Mouse (Mus musculus) c-Kit-positive CD71-positive TER-119-positive erythroid progenitor cells, embryonic 14.5 days (primary cell): ENCODE measurements around the gene Rbbp6.

Experiments
- DNase-seq: peaks from one replicate; pipeline ENCODE4 v3.0.0-alpha.2; 2013; ENCODE audit warnings: low spot score

The Rbbp6 gene

DNA sequence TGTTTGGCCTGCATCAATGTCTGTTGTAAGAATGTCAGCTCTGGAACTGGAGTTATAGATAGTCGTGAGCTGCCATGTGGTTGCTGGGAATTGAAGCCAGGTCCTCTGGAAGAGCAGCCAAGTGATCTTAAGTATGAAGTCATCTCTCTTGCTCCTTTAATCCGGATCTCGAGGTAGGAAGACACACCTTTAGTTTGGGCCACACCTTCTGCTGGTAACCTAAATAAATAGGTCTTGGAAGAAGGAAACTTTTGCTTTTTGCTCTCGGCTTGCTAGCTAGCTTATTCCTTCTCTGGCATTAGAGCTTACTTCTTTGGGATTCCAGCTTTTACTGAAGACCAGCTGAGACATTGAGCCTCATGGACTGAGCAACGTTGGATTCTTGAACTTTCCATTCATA, at the start of gene Rbbp6:
Gene Rbbp6 (plus strand): TSS at position 301 of the 400 bp plus-strand sequence.
- DNase-seq, result no peak

DNA sequence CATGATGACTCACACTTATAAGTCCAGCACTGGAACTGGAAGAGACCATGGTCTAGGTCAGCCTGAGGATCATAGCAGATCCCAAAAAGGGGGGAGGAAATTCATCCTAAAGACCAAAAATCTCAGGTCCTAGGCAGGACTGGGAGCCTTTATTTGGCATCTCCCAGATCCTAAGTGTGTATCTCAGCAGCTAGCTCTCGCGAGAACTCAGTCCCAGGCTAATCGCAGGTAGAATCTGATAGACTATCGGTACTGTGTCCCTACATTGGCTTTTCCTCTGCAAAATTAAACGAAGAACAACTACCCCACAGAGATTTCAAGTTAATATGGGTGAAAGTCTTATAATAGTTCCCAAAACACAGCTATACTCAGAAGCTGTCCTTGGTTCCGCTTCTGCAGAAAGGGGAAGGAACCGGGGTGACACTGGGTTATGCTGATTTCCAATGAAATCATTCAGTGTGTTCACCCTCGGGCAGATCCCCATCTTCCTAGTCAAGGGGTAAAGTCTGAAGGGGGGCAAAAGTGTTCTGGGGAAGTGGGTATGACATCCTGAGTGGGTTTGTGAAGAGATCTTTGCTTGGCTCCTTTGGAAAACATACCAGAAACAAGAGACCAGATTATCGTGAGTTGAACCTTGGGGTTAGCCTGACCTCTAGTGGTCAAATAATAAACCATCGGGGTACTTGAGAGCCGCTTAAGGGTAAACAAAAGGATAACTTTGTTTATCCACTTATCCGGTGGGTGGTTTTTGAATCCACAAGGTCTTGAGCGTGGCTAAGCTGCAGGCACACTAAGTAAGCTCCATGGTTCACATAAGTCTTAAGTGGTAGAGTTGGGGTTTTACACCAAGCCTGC, 45.5 kb upstream of the Rbbp6 start:
- peak; percentile 40 for DNase-seq

DNA sequence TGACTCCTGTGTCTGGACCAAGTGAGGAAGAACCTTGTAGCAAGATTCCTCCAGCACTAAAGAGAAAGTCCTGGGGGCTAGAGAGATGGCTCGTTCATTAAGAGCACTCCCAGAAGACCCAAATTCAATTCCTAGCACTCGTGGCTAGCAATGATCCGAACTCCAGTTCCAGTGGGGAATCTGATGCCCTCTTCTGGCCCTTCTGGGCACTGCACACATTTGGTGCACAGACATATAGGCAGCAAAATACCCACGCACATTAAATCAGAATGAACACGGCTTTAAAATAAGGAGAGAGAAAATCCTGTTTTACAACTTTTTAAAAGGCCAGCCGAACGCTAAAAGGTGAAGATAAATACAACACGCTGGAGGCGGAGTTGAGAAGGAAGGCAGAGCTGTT, 43.9 kb upstream of the Rbbp6 start:
- no peak for DNase-seq

DNA sequence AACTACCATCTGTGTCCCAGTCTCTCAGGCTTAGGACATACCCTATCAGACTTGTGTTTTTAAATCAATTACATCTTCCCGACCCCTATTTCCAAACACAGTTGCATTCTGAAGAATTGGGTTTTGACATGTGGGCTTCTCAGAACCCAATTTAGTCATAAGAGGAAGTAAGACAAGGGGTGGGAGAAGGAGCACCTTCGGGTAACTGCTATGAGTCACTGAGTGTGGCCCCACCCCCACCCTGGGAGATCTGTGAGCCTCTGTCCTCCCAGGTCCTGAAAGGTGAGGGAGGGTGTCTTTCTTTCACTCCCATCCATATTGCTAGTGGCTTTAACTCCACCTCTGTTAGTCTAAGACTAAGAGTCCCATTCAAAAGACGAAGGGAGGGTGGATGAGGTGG, 41.2 kb upstream of the Rbbp6 start:
- no peak for DNase-seq

DNA sequence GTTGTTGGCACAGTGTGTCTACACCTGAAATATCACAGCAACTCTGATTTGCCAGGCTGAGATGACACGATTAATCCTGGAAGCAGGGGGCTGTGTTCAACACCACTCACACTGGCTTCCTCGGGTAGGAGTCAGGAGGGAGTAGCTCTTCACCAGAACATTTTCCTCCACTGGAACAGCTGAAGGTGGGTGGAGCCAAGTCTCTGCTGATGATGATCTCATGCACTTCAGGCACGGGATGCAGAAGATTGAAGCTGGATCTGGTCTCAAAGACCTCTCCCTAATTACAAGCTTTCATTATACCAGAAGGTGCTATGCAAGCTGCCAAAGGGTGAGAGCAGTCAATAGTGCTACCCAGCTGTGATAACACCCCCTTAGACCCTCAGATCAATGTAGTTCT, 35.0 kb upstream of the Rbbp6 start:
- DNase-seq, result no peak

DNA sequence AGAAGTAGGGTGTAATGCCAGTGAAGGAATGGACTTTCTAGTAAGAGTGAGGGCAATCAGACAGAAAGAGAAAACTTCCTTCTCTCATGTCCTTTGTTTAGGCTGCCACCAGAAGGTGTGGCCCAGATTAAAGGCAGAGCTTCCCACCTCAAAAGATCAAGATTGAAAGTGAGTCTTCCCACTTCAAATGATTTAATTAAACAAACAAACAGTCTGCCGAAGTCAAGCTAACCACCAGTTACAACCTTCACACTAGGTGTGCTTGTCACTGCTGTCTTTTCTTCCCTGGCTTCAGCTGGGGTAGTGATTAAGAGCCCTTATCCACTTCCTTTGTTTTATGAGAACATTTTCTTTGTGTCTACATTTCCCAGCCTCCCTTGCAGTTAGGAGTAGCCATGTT, 33.3 kb upstream of the Rbbp6 start:
- no peak for DNase-seq

DNA sequence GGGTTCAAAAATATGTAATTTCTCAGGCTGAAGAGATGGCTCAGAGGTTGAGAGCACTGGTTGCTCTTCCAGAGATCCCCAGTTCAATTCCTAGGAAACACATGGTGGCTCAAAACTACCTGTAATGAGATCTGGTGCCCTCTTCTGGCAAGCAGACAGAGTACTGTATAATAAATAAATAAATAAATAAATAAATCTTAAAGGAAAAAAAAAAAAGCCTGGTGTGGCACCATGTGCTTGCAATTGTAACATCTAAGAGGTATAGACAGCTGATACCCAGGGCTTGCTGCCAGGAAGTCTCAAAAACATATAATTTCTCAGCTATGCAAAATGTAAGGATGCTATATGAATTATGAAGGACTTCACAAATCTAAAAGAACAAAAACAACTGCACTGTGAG, 28.9 kb upstream of the Rbbp6 start:
- DNase-seq, result no peak

DNA sequence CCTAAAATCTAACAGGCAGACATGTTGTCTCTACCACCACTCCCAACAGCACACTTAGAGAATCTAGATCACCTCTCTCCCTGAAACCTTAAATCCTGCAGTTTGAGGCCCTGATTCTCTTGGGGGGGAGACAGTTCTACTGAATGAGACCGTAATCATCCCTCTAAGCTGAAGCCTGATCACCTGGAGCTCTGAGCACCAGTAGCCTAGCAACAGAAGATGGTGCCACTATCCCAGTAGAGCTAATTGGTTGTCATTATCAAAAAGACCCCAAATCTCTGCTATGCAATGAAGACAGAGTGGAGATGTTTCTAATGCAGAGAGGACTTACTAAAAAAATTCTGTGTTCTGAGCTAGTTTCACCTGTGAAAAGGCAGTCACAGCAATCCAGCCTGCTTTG, 27.3 kb upstream of the Rbbp6 start:
- DNase-seq, result no peak

DNA sequence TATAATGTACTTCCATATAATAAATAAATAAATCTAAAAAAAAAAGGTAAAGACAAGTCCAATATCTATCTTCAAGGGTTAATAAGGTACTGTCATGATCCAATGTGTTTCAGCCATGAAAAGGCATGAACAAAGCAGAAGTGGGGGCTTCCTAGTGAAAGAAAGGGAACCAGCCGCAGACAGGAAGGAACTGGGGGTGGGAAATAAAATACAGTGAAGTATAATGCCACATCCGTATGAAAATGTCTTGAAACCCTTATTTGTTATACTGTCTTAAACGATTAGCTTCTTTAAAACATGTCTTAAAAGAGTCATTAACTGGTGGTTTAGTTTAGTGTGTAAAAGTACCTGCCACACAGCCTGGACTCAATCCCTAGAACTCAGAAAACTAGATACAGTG, 26.3 kb upstream of the Rbbp6 start:
- DNase-seq, result no peak

DNA sequence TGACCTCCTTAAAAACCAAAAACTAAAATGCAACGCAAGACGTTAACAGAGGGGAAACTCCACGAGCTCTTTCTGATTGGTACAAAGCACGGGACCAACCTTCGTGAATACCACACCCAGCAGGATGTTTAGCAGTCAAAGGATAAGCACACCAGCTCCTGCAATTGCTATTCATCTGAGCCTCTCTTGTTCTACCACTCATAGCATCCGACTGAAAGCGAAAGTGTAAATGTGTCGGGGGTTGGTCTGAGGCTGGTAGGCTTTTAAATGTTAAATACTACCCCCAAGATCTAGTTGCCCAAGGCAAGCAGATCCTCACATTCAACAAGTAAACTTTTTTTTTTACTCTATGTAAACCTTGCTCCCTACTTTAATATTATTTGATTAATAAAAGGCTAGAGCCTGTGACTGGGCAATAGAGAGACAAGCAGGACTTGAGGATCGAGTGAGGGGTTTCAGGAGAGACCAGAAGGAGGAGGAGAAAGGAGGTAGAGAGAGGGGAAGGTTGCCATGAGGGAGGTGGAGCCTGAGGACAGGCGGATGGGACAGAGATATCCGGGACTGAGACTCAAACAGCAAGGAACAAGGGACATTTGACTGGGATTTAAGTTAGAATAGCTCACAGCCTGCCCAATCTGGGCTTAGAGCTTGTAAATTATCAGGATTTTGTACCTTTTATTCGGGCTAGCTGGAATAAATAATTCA, 25.0 kb upstream of the Rbbp6 start:
- no peak for DNase-seq

DNA sequence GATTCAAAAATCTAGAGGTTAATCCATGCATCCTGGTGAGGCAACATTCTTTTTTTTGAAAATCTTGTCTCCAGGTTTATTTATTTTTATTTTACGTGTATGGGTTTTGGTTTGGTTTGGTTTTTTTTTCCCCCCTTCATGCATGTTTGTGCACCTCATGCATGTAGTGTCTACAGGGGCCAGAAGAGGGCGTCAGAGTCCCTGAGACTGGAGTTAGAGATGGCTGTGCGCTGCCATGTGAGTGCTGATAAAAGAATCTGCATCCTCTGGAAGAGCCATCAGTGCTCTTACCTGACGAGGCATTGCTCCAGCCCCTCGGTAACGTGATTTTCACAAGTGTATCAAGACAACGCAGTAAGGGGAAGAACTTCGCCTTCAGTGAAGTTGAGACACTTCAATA, 23.4 kb upstream of the Rbbp6 start:
- no peak for DNase-seq

DNA sequence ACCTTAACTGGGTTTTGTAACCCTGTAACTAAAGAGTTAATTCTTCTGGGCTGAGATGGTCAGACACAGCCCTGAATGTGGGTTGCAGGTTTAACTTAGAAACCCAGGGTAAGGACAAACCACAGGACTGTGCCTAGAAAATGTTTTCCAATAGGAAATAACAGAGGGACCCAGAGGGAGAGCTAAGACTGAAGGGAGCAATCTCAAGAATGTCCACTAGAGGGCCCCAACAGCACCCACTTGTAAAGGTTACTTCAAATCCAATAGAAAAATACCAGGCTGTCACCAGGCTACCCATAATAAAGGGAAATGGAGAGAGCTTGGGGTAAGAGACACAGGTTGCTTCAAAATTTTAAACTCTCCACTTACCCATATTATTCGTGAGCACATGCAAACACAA, 20.3 kb upstream of the Rbbp6 start:
- peak; percentile 60 for DNase-seq

DNA sequence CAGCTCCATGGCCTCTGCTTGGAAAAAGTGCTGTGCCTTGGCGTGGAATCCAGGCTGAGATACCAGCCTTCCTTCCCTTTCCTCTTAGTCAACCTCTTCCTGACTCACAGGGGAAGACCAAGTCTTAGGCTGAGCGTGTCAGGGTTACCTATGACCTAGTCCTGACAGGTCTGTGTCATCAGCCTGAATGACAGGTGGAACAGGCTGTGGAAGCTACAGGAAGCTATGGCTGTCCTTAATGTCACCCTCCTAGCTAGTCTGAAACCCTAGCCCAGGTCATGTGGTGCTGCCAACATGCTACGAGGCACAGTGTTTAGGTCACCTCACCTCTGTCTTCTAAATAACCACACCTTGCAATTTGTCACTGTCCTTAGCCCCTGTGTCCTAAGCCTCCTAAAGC, 16.2 kb upstream of the Rbbp6 start:
- DNase-seq, result no peak

DNA sequence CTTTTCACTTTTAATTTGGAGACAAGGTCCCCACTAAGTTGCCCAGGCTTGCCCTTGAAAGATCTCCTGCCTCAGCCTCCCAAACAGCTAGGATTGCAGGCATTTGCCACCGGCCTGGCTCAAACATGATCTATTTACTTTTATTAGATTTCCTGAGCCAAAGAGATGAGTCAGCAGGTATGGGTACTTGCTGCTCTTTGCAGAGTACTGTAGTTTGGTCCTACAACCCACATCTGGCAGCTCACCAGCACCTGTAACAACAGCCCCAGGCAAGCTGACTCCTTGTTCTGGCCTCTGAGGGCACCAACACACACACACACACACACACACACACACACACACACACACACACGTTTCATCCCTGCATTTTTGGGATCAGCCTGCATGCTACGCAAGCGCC, 14.0 kb upstream of the Rbbp6 start:
- no peak for DNase-seq

DNA sequence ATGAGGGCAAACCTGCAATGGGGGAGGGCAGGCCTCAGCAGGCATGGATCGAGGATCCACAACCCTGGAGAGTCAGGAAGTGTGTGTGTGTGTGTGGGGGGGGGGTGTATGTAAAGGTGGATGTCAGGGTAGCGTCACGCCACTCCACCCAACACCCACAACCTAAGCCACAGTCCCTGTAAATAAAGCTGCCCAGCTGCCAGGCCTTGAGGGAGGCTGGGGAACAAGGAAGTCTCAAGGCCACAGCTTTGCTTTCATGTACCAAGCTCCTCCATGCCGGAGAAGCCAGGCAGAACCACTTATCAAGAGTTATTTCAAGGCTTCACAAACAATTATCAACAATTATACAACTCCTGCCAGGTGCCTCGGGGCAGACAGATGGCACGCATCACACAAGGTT, 13.4 kb upstream of the Rbbp6 start:
- no peak for DNase-seq

DNA sequence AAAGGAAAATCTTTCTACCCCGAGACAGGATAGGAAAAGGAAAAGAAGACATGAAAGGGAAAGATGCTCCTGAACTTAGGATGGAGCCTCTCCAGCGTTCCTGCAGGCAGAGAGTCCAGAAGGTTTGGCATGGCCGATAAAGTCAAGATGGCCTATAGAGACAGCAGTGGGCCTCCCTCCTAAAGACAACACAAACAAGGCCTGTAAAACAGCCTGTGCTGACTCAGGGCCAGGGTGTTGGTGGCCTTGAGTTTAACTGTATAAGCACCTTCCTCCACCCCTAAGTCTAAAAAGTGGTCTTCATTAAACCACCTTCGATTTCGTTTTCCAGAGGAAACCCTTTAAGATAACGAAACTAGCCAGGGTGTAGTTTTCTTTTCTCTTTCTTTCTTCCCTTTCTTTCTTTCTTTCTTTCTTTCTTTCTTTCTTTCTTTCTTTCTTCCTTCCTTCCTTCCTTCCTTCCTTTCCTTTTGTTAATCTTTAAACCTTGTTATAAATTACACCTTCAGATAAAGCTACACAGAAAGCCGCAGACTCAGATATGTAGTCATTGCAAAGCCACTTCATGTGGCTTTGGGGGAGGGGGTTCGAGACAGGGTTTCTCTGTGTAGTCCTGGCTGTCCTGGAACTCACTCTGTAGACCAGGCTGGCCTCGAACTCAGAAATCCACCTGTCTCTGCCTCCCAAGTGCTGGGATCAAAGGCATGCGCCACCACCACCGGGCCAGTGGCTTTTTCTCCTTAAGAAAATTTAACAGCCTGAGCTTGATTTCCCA, 10.8 kb upstream of the Rbbp6 start:
- DNase-seq, result no peak

DNA sequence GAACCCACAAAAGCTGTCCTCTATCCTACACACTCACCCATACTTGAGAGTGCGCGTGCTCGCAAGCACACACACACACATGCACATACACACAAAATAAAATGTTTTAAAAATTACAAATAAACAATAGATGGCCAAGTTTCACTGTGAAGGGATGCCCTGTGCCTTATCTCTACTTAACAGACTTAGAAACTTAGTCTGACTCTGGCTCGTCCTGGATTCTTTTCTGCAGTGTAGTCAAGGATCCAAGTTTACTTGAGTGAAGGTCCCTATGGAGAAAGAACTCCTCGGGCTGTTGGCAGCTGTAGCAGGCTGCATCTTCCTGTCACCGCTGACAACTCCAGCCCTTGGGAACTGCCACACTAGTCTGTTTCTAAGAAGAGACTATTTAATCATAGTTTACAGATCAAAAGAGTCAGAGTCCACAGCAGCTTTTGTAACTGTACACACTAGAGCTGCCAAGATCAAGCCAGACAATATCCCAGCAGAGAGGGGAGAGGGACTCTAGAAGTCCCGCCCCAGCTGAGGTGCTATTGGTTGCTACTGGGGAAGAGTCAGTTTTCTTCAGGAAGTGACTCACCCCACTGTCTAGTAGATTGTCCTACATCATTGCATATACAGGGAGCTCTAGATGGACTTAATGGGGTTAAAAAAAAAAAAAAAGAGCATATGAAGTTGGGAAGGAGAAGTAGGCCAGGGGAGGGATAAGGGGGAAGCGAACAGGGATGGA, 10.1 kb upstream of the Rbbp6 start:
- DNase-seq, result no peak

DNA sequence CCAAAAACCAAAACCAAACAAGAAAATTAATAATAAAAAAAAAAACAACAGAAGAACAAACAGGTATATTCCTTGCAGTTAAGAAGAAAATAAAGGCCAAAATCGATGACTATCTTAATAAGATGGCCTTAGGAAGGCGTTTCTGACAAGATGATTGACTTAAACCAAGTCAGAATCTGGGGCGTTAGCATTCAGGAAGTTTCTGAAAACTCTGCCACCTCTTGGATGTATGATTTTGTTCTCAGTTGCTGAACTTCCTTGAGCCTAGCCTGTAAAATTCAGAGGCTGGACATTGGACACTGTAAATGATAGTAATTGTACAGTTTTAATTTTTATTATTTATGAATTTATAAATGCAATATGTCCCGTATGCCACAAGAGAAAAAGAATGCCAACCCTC, 3.3 kb downstream of the Rbbp6 start:
- no peak for DNase-seq

DNA sequence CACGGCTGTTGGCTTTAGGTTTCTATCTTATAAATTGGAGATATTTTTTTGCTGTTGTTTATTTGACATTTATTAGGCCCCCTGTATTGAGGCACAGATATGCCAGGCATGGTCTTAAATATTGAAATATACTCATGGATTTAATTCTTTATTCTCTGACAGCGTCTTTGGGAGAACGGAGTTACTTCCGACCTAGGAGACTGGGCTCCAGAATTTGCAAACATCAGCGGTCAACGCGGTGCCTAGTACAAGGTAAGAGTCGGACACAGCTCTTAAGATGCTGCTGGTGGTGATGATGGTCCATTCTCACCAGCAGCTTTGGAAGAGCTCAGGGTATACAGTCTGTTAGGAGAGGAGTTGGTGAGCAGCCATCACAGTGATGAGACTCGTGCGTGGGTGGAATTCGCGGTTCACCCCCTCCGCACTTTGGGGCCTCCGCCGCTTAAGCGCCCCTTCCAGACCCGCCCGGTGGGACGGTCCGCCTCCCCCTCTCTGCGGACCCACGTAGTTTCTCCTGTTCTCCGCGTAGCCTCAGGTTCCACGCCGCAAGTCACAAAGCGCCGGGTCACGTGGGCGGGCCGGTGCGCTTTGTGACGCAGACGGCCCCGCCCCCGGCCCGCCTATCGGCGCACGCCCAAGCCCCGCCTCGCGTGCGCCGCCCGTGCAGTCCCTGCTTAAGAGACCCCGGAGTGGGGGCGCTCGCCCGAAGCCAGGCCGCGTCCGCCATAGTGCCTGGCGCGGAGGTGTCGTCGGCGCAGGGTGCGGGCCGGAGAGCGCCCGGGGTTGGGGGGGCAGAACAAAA, 3.9 kb downstream of the Rbbp6 start:
- peak; percentile 88 for DNase-seq

DNA sequence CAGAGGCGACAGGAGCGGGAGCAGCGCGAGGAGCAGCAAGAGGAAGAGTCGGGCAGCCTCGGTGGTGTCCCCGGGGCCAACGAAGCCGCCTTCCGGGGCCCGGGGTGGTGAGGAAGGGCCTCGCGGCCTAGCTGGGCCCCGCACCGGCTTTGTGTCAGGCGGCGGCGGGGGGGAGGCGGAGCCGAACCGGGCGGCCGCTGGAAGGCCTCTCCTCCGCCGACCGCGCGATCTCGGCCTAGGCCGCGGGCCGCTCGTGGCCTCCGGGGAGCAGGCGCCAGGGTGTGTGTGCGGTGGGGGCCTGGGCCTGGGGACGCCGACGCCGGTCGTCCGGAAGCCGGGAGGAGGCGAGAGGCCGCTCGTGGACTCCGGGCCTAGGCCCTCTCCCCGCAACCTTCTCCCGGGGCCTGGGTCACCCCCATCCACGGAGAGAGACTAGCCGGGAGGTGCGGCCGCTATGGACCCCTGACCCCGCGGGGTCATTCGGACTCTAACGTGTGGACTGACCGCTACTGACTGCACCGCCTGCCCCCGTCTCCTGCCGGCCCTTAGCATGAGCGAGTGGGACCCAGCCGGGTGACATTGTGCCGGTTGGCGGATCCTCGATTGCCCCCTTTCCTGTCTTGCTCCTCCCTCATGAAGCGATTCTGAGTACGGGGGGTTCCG, 4.8 kb downstream of the Rbbp6 start:
- peak; percentile 34 for DNase-seq
